Mouse (Mus musculus) stomach, postnatal 0 days (tissue): ENCODE measurements around the gene Trim34b. TPM values are rescaled to one million over a fixed set of nuclear protein-coding genes. Genes with fewer than 3 reads are reported as not detected.

Source experiments
- ATAC-seq: fragments of 200-750 bp; cut with Nextera tagmentation; 2 replicates; pipeline ENCODE4 v1.8.0; 2017; ENCODE audit not compliant: low FRiP score, low TSS enrichment
- DNase-seq: peaks from one replicate; pipeline ENCODE4 v3.0.0-alpha.2; 2016; ENCODE audit warnings: low spot score
- H3K27ac ChIP-seq: fragments of 300-500 bp; sonication (generic); replicated peaks from 2 replicates; pipeline ENCODE4 v1.5.1; 2014; ENCODE audit warnings: mild to moderate bottlenecking, control low read depth
- H3K27me3 ChIP-seq: fragments of 300-500 bp; sonication (generic); 2 replicates; pipeline ENCODE4 v1.6.1; 2014; ENCODE audit warnings: low read length; ENCODE audit not compliant: control insufficient read depth, insufficient read depth
- H3K36me3 ChIP-seq: fragments of 300-500 bp; sonication (generic); 2 replicates; pipeline ENCODE4 v1.6.1; 2014; ENCODE audit warnings: low read length, mixed read lengths; ENCODE audit not compliant: control insufficient read depth, insufficient read depth
- H3K4me1 ChIP-seq: fragments of 300-500 bp; sonication (generic); replicated peaks from 2 replicates; pipeline ENCODE4 v1.6.1; 2014; ENCODE audit warnings: antibody characterized with exemption; ENCODE audit not compliant: control insufficient read depth, insufficient read depth
- H3K4me2 ChIP-seq: fragments of 300-500 bp; sonication (generic); replicated peaks from 2 replicates; pipeline ENCODE4 v1.6.1; 2014; ENCODE audit warnings: low read depth, mild to moderate bottlenecking, control low read depth, moderate library complexity
- H3K4me3 ChIP-seq: fragments of 300-500 bp; sonication (generic); 2 replicates; pipeline ENCODE4 v1.5.1; 2014; ENCODE audit warnings: low read depth, low read length, control low read depth
- H3K9ac ChIP-seq: fragments of 300-500 bp; sonication (generic); 2 replicates; pipeline ENCODE4 v1.6.1; 2014; ENCODE audit warnings: mild to moderate bottlenecking, low read length, control low read depth, mixed read lengths
- H3K9me3 ChIP-seq: fragments of 300-500 bp; sonication (generic); 2 replicates; pipeline ENCODE4 v1.6.1; 2016; ENCODE audit warnings: low read length; ENCODE audit not compliant: control insufficient read depth
- CTCF ChIP-seq: IDR thresholded peaks from 2 replicates; pipeline ENCODE4 v1.5.1; 2016; ENCODE audit warnings: antibody characterized with exemption, low read depth, mild to moderate bottlenecking, moderate library complexity
- EP300 ChIP-seq: optimal IDR thresholded peaks from 2 replicates; pipeline ENCODE3; 2016; ENCODE audit warnings: antibody characterized with exemption
- WGBS: fragments of 180-500 bp; shearing (Covaris S2); extraction: QIAGEN DNeasy Blood & Tissue Kit; methylation state at CpG from one replicate; pipeline ENCODE4 v1.1.7; 2014; 5-methylcytosine and 5-hydroxymethylcytosine counted together
- polyA plus RNA-seq: library from polyadenylated mRNA; unstranded; fragments of >200 nt; fragmentation: Nextera tagmentation; extraction: Ambion mirVana; gene quantifications from 2 replicates; pipeline ENCODE4 v1.2.1, GENCODE M21; 2015

Trim34b gene
- polyA plus RNA-seq, 1 experiment from 2014 or later, result not detected

DNA sequence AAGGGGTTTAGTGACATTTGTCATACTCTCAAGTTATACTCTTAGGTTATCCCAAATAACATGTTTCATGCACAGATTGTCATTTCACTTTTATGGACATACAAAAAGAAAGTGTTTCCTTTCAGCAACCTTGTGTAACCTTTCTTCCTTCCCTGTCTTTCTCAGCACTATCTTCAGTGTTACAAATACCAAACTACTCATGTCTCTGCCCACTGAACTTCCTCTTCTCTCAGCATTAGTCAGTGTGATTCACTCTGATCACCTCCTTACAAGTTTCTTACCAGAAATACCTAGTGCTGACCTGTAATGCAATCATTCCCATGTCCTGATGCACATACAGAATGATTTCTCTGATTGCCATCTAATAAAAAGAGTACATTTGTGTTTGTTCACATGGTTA lies 37.1 kb downstream of the Trim34b start:
- no peak overlapping the region for H3K4me2 ChIP-seq
- TF ChIP-seq EP300 (no peak), CTCF (no peak)
- no peak for DNase-seq
- H3K9me3 ChIP-seq, result no peaks in the 10 kb centered on the region
- no peak for ATAC-seq
- no peaks in the 10 kb centered on the region for H3K36me3 ChIP-seq
- H3K27me3 ChIP-seq, result no peaks in the 10 kb centered on the region
- no peaks in the 10 kb centered on the region for H3K4me1 ChIP-seq
- H3K27ac ChIP-seq, result no peak overlapping the region
- H3K9ac ChIP-seq, result no peak overlapping the region
- no peak overlapping the region for H3K4me3 ChIP-seq

DNA sequence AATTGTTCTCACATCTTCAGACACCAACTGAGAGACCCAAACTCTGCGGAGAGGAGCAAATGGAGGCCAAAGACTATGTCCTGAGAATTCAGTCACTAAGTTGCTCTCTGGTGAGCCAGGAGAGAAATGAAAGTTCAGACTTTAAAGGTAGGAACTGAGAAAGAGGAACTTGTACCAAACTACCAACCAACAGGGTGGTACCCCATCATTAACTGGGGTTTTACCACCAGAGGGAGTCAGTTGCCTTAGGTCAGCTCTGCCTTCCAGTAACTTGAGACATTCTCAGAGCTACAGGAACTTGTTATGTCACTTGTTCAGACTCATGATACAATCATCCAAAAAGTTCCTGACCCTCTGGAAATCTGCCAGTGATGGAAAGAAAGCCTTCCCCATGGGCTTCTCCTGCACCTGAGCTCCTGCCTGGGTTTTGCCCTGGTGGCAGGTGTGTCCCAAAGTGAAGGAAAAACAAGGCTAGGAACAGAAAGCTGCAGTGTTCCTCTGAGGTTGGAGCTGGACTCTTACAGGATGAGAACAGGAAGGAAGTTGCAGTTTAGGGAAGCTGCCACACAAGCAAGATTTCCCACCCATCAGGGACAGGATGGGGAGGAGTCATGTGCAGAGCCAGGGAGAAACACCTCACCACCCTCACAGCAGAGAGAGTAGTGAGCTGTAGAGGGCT lies 40.6 kb downstream of the Trim34b start, which contains the start of gene Trim30b:
Gene Trim30b (minus strand): TSS at position 149 of the 679 bp plus-strand sequence.
- no peaks in the 10 kb centered on the region for H3K4me1 ChIP-seq
- no peak within 1 kb of the TSS for H3K4me2 ChIP-seq
- H3K9ac ChIP-seq, result no peak within 1 kb of the TSS
- no peaks in the 10 kb centered on the region for H3K36me3 ChIP-seq
- 66% methylated on average over 1 of the region's 1 CpGs for WGBS
- H3K9me3 ChIP-seq, result no peaks in the 10 kb centered on the region
- TF ChIP-seq CTCF, result peak; percentile 42
- TF ChIP-seq EP300, result no peak
- H3K27ac ChIP-seq, result no peak within 1 kb of the TSS
- no peaks in the 10 kb centered on the region for H3K27me3 ChIP-seq
- H3K4me3 ChIP-seq, result no peak within 1 kb of the TSS
- no peak for ATAC-seq
- DNase-seq, result no peak

Other genes with a start within 250 kb of the Trim34b start
- not detected in 2 replicates for gene Olfr645, start 244.0 kb upstream of the Trim34b start, polyA plus RNA-seq
- gene Olfr646, start 224.6 kb upstream of the Trim34b start, polyA plus RNA-seq, result 0.11 TPM in 1 of 2 replicates, not detected in the other
- gene Ubqln5, start 199.6 kb upstream of the Trim34b start, polyA plus RNA-seq, result not detected in 2 replicates
- gene Olfr643, start 192.1 kb upstream of the Trim34b start, polyA plus RNA-seq, result not detected in 2 replicates
- gene Ubqln3, start 186.2 kb upstream of the Trim34b start, polyA plus RNA-seq, result not detected in 2 replicates
- not detected in 2 replicates for gene Ubqlnl, start 178.9 kb upstream of the Trim34b start, polyA plus RNA-seq
- gene Olfm5, start 164.6 kb upstream of the Trim34b start, polyA plus RNA-seq, result not detected in 2 replicates
- gene Olfr648, start 146.1 kb upstream of the Trim34b start, polyA plus RNA-seq, result 0.07 and 0.08 TPM in 2 replicates
- not detected in 2 replicates for gene Olfr649, start 133.5 kb upstream of the Trim34b start, polyA plus RNA-seq
- gene Trim6, start 110.7 kb upstream of the Trim34b start, polyA plus RNA-seq, result 0.74 and 0.83 TPM in 2 replicates
- 2.0 and 2.7 TPM in 2 replicates for gene Trim34a, start 85.0 kb upstream of the Trim34b start, polyA plus RNA-seq
- 0.35 and 0.51 TPM in 2 replicates for gene Trim5, start 41.4 kb upstream of the Trim34b start, polyA plus RNA-seq
- gene Trim12a, start 14.0 kb upstream of the Trim34b start, polyA plus RNA-seq, result 5.8 and 6.8 TPM in 2 replicates
- gene Trim12c, start 23.9 kb downstream of the Trim34b start, polyA plus RNA-seq, result 1.1 and 1.2 TPM in 2 replicates
- gene Trim30b, start 40.4 kb downstream of the Trim34b start, polyA plus RNA-seq, result 0.12 TPM in 2 replicates
- gene Trim30c, start 71.4 kb downstream of the Trim34b start, polyA plus RNA-seq, result 0.08 and 0.11 TPM in 2 replicates
- gene Trim30a, start 135.7 kb downstream of the Trim34b start, polyA plus RNA-seq, result 1.2 and 1.6 TPM in 2 replicates
- 0.87 and 1.0 TPM in 2 replicates for gene Trim30d, start 178.4 kb downstream of the Trim34b start, polyA plus RNA-seq
- gene Olfr651, start 220.7 kb downstream of the Trim34b start, polyA plus RNA-seq, result not detected in 2 replicates
- gene Olfr652, start 231.4 kb downstream of the Trim34b start, polyA plus RNA-seq, result not detected in 2 replicates
- not detected in 2 replicates for gene Olfr653, start 247.8 kb downstream of the Trim34b start, polyA plus RNA-seq